Mouse (Mus musculus) bone marrow, adult 2 months (tissue): ENCODE measurements around the gene Spata21. TPM values are rescaled to one million over a fixed set of nuclear protein-coding genes. Genes with fewer than 3 reads are reported as not detected.

Experiments used
- H3K27ac ChIP-seq: fragments of 200-500 bp; 2 replicates; pipeline ENCODE4 v1.5.1; 2012; ENCODE audit warnings: low read depth, mild to moderate bottlenecking, control low read depth, inconsistent platforms, low read length; ENCODE audit not compliant: control insufficient read depth, poor library complexity, insufficient read depth
- H3K4me1 ChIP-seq: fragments of 200-500 bp; 2 replicates; pipeline ENCODE4 v1.6.1; 2011; ENCODE audit warnings: low read length; ENCODE audit not compliant: control insufficient read depth, insufficient read depth
- H3K4me3 ChIP-seq: fragments of 200-500 bp; replicated peaks from 2 replicates; pipeline ENCODE3; 2011; ENCODE audit warnings: mild to moderate bottlenecking, low read depth, low read length, control low read depth; ENCODE audit not compliant: control insufficient read depth
- CTCF ChIP-seq: fragments of 200-500 bp; IDR thresholded peaks from 2 replicates; pipeline ENCODE4 v1.5.1; 2011; ENCODE audit warnings: low read length, control low read depth; ENCODE audit not compliant: control insufficient read depth, insufficient read depth
- POLR2A ChIP-seq: fragments of 200-500 bp; IDR thresholded peaks from 2 replicates; pipeline ENCODE4 v1.6.1; 2011; ENCODE audit warnings: low read depth, mild to moderate bottlenecking, control low read depth, low read length, borderline replicate concordance; ENCODE audit not compliant: control insufficient read depth
- WGBS: fragments of 180-500 bp; shearing (Covaris S2); methylation state at CpG from one replicate; pipeline ENCODE4 v1.1.7; 2018; 5-methylcytosine and 5-hydroxymethylcytosine counted together
- polyA plus RNA-seq: library from polyadenylated mRNA; stranded (reverse); fragments of >200 nt; gene quantifications from 2 replicates; pipeline ENCODE4 v1.2.4, GENCODE M21; 2011; ENCODE audit warnings: low replicate concordance; ENCODE audit not compliant: missing spikeins, insufficient read depth, insufficient read length

The Spata21 gene
- polyA plus RNA-seq, 1 experiment = not detected

DNA sequence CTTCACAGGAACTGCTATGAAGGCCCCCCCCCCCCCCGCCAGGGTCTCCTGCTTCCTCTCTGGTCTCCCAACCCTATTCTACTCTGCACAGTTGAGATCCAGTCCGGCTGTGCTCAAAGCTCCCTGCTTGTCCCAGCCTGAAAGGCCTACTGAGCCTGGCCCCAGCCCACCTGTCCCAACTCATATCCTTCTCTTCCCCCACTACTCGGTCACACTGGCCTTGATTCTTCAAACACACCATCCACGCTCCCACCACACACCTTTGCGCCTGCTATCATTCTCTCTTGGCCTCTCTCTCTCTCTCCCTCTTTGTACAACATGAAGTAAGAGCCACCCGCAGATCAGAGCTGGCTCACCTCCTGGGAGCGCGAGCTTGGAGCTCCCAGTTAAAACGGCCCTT lies 29.3 kb upstream of the Spata21 start:
- no peak overlapping the region for H3K27ac ChIP-seq
- H3K4me1 ChIP-seq = no peaks in the 10 kb centered on the region
- TF ChIP-seq POLR2A (no peak), CTCF (no peak)
- WGBS = 81% methylated on average over 9 of the region's 9 CpGs
- H3K4me3 ChIP-seq = no peak overlapping the region

DNA sequence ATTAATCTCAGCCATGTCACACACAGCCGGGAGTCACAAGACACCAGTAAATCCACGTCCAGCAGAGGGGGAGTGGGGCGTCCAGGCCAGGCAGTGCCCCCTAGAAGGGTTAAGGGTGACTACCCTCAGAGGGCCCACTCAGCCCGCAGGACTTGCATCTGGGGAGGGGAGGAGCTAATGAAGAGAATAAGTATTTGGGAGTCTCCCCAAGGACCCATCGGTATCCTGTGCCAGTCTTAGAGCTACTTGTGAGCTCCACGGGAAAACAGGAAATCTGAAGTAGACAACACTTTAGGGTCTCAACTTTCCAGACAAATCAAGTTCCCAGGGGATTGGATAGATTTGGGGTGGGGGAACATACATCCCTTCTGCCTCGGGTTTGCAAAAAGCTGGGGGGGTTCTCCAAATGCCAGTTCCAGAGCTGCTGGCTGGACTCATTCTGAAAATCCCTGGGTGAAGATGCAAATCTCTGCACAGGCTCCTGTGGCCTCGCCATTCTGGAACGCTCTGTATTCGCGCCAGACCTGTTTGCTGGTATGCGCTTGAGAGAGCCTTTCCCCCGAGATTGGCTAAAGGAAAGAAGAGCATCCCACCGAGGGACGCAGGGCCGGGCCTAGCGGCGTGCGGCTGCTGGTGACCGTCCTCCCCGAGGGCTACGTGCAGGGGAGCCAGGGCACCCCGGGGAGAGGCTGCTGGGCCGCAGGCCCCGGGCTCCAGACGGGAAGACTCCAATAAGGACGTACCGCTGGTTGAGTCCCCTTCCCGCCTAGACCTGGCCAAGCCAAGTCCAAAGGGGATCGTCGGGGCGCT lies 28.3 kb upstream of the Spata21 start:
- 8% methylated on average over 32 of the region's 32 CpGs for WGBS
- no peak for TF ChIP-seq CTCF
- no peak for TF ChIP-seq POLR2A
- Histone ChIP-seq H3K4me1 (no peaks in the 10 kb centered on the region), H3K4me3 (peak overlapping the region; percentile 77), H3K27ac (peak overlapping the region; percentile 20; the same call in 1 of the 2 replicates)

DNA sequence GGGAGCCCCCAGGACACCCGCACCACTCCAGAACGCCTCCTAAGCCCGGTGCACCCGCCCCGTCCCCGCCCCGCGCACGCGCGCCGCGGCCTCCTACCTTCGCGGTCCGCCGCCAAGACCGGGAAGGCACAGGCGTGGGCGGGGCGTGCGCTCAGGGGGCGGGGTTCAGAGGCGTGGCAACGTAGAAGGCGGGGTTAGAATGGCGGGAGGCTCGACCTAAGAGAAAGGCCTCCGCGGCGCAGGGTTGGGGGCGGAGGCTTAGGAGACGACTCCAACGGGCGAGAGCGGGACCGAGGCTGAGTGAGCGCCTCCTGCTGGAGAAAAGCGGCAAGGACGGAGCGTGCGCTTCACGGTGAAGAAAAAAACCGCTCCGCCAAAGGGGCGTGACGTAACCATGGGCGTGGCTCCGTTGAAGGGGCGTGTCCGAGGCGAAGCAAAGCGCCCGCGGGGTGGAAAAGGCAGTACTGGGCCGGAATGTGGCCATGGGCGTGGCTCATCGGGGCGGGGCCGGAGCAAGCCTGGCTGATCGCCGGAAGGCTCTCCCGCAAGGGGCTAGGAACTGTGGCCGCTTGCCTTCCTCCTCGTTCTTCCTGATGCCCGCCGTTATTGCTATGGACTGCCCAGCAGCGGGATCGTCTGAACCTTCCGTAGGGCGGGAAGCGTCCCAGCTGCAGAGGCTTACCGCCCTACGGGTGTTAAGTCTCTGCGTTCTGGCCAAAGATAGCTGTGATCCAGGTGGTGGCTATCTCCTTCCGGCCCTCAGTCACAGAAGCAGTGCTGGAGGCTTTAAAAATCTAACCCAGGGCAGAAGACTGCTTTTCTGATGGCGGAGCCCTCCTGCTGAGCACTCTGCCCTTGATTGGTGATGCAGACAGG lies 27.5 kb upstream of the Spata21 start, which contains the start of gene Crocc:
Gene Crocc, minus strand, starts transcription at position 125 of the 876 bp plus-strand sequence.
- under 1% methylated on average over 77 of the region's 77 CpGs for WGBS
- no peaks in the 10 kb centered on the region for H3K4me1 ChIP-seq
- peak within 1 kb of the TSS; percentile 85 for H3K27ac ChIP-seq
- TF ChIP-seq POLR2A = peak; percentile 79; the same call in 1 of the 2 replicates
- TF ChIP-seq CTCF = peak; percentile 94
- peak within 1 kb of the TSS; percentile 77 for H3K4me3 ChIP-seq

DNA sequence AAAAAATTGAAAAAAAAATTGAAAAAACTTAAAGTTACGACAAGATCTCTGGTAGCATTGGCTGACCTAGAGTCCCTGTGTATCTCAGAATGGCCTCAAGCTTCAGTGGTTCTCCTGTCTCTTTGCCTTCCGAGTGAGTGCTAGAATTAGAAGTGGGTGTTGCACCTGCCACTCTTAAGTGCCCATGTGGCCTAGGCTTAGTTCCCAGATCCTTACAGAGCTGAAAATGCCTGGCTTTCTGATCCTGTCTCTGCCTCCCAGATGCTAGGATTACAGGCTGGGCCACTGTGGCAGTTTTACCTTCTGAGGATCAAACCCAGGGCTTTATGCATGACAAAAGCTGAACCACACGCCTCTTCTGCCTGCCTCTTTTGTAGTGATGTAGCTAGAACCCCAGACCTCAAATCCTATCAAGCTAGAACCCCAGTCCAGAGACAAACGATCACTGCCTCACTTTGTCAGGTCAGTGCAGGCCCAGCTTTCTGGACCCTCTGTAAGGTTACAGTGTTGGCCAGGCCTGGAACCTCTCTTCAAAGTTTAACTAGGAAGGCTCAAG lies 24.0 kb upstream of the Spata21 start:
- Histone ChIP-seq H3K4me1 (no peaks in the 10 kb centered on the region), H3K4me3 (no peak overlapping the region), H3K27ac (no peak overlapping the region)
- TF ChIP-seq CTCF = no peak
- no peak for TF ChIP-seq POLR2A
- 85% methylated on average over 4 of the region's 4 CpGs for WGBS

DNA sequence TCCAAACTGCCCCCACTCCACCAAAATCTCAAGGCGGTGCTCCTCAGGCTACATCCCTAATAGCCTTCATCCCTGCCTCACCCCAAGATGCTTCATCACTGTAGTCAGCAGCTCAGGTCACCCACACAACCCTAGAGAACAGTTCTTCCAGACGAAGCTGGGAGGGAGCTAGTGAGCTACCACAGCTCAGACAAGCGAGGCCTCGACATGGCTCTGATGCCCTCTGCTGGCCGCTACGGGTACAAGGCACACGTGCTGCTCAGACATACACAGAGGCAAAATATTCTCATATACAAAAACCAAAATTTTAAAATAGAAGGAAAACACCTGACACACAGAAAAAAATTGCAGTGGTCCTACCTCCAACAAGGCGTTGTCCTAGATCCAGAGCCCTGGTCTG lies 23.0 kb upstream of the Spata21 start:
- peak; percentile 100 for TF ChIP-seq CTCF
- TF ChIP-seq POLR2A = no peak
- no peak overlapping the region for H3K27ac ChIP-seq
- H3K4me1 ChIP-seq = no peaks in the 10 kb centered on the region

DNA sequence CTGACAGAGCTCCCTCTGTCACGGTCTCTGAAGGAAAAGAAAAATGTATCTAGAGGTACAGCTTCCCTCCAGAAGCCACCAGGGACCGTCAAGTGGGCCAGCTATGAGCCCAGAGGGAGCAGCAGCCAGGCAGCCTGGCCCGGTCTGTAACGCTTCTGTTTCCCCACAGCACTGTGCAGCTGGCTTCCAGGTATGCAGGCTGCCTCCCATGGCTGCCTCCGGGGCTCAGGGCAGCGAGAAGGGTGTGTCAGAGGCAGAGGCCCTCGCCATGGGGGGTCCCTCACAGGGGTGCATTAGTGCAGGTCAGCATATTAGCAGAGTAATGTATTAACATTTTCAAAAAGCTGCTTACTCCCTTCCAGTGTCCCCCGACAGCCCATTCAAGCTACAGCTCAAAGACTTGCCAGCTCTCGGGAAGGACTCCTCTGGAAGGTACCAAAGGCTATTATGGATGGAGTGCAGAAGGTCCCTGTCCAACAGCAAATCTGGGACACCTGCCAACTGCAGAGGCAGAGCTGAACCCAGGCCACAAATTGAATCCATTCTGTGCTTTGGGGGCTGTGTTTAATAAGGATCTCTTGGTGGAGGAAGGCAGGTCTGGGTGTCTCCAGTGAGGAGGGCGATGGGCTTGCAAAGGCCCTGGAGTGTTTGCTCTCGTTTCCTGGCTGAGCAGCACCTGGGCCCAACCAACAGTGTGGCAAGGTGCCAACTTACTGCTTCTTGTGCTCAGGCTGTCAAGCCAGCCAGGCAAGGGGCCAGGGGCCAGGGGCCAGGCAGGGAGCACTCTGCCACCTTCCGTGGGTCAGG lies 21.2 kb upstream of the Spata21 start:
- Histone ChIP-seq H3K4me3 (no peak overlapping the region), H3K4me1 (no peaks in the 10 kb centered on the region), H3K27ac (no peak overlapping the region)
- TF ChIP-seq CTCF (no peak), POLR2A (no peak)
- 86% methylated on average over 12 of the region's 12 CpGs for WGBS

More for the DNA sequence above, 23.0 kb upstream of the Spata21 start:
- no peak overlapping the region for H3K4me3 ChIP-seq
- 10% methylated on average over 8 of the region's 8 CpGs for WGBS

DNA sequence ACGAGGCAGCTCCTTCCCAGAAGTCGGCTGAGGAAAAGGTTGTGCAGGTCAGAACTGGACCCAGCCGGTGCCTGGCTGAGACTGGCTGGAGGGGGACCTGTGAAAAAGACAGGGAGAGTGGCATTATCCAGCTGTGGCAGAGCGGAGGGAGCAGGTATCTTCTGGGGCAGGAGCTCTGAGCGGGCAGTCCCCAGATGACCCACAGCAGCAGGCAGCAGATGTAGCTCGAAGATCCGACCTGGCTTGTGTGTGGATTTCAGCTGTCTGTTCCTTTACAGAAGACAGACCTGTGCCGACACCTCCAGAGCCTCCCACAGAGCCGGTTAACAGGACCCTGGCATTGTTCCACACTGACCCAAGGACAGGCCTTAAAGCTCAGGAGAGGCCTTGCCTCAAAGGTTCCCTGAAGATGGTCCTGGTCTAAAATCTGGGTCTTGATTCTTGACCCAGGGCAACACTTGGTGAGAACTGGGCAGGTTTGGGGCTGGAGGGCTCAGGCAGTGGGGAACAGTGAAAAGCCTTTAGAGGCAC lies 20.6 kb upstream of the Spata21 start:
- Histone ChIP-seq H3K4me3 (no peak overlapping the region), H3K27ac (no peak overlapping the region), H3K4me1 (no peaks in the 10 kb centered on the region)
- WGBS = 91% methylated on average over 9 of the region's 9 CpGs
- TF ChIP-seq POLR2A (no peak), CTCF (no peak)
